Mouse (Mus musculus) neutrophil, adult 5-6 weeks (primary cell): ENCODE data around the gene Pepd. TPM values are rescaled to one million over a fixed set of nuclear protein-coding genes. Genes with fewer than 3 reads are reported as not detected.

ENCODE experiments used
- ATAC-seq: fragments of 151-379, 151-347 bp; 2 replicates; pipeline ENCODE4 v1.8.0; 2017; ENCODE audit warnings: mild to moderate bottlenecking, moderate TSS enrichment; ENCODE audit not compliant: insufficient number of reproducible peaks, poor library complexity, low FRiP score, severe bottlenecking; ENCODE audit errors: extremely low read depth
- total RNA-seq: library from RNA; stranded (forward); fragments of 200-1000 nt; gene quantifications from 2 replicates; pipeline ENCODE4 v1.2.3, GENCODE M21; 2017

Gene Pepd
- total RNA-seq, 1 experiment from 2014 or later, result 20.4 TPM

GRCm38 (mm10) chr7:35080843-35081338 lies 168.7 kb downstream of the Pepd start:
- ATAC-seq, result no peak

GRCm38 (mm10) chr7:35081406-35082104 lies 169.4 kb downstream of the Pepd start:
- ATAC-seq, result no peak

GRCm38 (mm10) chr7:35084565-35085360 lies 172.6 kb downstream of the Pepd start:
- no peak for ATAC-seq

GRCm38 (mm10) chr7:35086271-35086861 lies 174.2 kb downstream of the Pepd start:
- ATAC-seq, result no peak

GRCm38 (mm10) chr7:35090550-35090949 lies 178.4 kb downstream of the Pepd start:
- no peak for ATAC-seq

Other genes starting within 250 kb of the Pepd start
- gene Chst8, start 99.7 kb upstream of the Pepd start, total RNA-seq, result not detected in 2 replicates
- 50.2 and 58.8 TPM in 2 replicates for gene Cebpg, start 144.2 kb downstream of the Pepd start, total RNA-seq
- gene Cebpa, start 206.9 kb downstream of the Pepd start, total RNA-seq, result 6.4 and 8.3 TPM in 2 replicates